Mouse (Mus musculus) embryo, embryonic 9.5 days (tissue): ENCODE measurements around the gene Zfpm1.

Experiments
- DNase-seq: peaks from one replicate; pipeline ENCODE4 v3.0.0-alpha.2; 2017; ENCODE audit errors: extremely low spot score

Zfpm1 gene

DNA sequence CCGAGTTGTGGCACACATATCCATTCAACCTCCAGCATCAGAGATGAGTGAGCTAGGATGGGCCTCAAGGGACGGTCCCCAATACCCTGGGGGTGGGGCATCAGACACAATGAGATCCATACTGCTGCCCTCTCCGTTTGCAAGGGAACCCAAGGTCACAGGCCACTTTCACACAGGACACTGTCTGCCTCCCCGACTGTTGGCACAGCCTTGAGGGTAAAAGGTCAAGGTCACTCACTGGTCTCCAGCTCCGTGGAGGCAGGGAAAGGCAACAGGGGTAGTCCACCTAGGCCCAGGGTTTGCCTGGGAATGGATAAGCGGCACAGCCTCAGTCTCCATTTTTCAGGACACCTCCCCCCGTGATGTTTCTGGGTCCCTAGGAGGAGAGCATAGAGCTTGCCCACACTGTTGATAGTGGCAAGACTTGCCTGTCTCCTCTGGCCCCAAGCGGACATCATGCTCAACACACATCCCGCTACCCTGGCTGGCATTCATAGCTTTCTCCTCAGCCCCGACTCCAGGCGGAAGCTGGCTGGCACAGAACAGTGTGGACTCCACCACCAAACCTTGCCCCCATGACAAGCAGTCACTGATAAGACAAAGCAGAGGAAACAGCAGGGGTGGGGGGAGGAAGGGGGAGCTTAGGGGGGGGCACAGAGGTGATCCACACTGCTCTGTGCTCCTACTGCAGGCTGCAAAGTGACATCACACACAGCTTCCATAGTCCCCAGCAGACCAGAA lies 7.1 kb upstream of the Zfpm1 start:
- DNase-seq: no peak

DNA sequence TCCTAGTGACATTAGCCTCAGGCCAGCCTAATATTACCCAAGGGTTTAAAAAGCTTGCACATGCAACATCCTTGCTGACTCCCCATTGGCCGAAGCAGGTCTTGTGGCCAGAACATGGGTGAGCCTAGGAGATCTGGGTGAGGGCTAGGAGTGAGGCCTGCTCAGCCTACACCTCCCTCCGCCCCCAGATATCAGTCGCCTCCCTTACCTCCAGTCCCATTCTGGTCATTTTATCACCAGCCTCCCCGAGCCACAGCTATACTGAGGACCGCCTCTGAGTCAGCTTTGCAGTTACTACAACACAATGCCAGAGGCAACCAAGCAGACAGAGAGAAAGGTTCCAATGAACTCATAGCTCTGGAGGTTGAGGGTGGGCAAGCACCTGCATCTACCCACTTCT lies 5.6 kb upstream of the Zfpm1 start:
- no peak for DNase-seq

DNA sequence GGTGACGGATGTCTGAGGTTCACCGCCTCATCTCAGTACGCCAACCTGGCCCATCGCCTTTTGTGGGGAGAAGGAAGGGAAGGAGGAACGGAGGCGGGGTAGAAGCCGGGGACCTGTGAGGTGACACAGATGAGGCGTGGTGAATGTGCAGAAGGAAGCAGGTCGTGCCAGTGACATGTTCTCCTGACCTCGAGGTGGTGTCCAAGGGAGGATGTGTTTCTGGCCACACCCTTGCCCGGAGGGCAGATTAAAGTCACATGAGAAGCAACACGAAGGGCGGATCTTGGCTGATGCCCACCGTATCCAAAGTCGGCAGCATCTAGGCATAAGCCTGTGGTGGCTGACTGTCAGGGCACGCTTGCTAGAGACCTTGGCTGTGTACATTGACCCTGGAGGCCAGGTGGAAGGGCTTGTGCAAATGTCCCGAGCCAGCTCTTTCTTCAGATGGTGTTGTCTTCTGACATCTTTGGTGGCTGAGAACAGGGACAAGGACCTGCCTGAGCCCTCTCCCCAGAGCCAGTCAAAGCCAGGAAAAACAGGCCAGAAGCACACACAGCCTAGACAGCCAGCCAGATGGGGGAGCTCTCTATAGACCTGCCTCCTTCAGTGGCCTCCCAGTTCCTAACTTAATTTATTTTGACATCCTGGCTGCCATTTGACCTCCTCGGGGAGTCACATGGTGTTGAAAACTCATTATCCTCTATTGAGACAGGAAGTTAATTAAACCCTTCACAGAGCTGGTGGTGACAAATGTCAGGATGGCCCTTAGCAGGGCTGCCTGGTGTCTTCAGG lies 4.5 kb upstream of the Zfpm1 start:
- peak; percentile 46 for DNase-seq

DNA sequence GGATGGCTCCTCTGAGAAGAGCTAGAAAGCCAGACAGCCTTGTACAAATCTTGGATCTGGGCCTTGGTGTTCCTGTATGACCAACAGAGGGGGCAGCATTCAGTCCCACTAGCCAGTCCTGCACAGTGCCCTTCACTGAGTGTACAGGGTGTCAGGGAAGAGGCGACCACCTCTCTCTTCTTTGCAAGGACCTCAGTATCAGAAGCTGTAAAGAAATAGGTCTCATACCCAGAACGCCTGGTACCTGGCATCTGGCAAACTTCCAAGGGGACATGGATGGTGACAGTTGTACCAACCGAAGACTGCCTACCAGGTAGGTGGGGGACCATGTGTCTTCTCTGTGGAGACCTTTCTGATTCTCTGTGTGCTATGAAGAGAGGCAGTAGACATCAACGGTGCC lies 1.8 kb upstream of the Zfpm1 start:
- no peak for DNase-seq

DNA sequence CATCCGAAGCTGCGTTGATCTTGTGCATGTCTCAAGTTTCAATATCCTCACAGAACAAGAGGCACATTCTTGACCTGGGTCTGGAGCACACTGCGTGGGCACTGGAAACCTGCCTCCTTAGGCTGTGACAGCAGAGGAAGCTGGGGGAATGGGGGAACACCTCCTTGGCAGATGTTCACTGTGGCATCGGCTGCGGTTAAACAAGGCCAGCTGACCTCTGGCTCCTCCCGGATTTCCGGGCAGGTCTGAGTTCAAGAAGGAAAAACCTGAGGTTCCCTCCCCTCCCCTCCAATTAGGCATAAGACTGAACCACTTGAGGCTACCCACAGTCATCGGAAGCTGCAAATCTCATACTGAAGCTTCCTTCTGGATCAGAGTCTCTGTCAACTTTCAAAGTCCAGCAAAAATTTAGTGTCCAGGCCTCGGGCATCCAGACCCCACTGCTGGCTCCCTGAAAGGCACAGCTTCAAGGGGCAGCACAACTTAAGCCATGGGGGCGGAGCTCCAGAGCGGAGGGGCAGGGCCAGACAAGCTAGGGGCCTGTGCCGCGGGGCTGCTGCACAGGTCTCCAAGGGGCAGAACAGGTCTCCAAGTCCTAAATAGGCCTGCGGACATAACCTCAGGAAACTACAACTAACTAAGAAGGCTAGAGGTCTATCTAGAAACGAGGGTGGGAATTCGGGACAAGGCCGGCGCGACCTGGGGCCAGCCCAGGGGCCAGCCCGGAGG lies 1.2 kb upstream of the Zfpm1 start:
- DNase-seq: no peak

DNA sequence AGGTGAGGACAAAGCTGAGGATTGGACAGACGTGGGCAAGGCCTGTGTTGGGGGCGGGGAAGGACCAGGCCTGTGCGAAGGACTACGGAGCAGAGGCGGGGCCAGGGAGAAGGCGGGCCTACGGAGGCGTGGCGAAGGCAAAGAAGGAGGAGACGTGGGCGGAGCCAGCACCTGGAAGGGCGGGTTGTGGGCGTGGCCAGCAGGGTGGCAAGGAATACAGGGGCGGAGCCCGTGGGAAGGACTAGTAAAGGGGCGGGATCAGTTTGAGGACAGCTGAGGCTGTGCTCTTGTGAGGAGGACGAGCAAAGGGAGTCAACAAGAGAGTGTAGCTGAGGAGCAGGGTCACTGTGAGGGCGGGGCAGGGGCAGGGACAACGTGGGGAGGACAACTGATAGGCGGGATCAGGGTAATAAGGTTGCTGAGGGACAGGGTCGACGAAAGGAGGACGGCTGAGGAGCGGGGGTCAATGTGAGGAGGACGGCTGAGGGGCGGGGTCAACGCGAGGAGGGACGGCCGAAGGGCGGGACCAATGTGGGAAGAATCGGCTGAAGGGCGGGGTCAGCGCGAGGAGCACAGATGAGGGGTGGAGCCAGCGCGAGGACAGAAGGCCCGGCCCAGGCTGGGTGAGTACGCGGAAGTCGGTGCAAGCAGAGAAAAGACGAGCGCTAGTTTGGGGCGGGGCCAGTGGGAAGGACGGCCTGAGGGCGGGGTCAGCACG lies 465 bp upstream of the Zfpm1 start:
- DNase-seq: peak; percentile 100

DNA sequence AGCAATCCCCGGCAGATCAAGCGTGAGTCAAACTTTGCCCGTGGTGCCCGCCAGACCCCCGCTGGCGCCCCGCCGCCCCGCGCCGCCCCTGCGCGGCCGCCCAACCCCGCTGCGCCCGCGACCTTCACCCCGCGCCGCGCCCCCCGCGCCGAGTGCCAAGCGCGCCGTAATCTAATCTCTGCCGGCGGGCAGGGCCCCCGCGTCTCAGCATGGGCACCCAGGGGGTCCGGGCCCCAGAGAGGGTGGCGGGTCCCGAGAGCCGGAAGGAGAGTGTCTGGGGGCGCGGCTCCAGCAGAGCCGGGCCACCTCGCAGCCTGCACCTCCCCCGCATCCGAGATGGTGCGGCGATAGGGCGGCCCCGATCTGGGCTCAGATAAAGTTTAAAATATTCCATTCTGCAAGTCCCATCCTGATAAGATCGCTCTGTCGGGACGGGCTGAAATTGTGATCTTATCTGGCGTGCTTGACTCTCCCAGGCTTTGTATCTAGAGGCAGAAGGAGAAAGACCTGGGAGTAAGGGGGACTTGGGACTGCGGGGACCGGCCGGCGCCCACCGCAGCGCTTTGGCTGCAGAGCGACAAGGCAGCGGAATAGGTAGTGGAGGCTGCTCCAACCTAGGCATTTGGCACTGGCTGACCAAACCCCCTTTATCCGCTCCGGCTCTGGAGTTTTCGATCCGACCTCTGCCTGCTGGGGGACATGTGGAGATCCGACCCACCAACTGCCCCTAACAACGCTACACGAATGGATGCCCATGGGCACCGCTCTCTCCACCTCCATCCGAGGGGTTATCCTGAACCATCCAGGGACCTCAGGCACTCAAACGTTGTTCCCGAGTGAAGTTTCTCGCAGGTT lies 787 bp downstream of the Zfpm1 start:
- DNase-seq: peak; percentile 57

DNA sequence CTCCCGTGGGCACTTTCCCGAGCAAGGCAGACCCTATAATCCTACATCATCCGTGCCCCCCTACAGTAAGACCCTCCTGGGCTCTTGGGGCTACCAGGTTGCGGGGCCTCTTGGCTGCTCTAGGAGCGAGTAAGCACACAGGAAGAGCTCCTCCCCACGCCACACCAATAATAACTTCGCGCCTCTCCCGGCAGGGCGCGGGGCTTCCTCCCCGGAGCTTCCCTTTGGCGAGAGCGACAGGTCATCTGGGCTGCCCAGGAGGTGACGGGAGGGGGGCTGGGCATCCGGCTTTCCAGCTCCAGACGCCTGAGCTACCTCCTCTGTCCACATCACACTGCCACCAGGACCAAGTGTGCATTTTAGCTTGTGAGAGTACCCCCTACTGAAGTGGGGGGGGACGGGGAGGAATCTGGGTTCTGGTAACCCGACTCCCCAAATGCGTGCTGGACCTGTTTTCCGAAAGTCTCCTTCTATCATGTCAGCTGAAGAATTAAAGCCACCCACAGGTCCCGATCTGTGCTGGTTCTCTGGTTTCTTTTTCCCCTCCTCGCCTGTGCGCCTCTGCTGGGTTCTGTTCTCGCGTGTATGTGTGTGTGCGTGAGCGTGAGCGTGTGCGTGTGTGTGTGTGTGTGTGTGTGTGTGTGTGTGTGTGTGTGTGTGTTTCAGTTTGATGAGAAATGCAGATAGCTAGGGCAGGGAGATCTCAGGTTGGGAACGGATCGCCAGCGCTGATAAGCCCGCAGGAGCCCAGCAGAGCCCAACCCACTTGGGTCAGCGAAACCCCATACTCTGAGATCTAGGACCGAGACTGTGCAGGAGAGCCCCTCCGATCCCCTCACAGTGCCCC lies 1.6 kb downstream of the Zfpm1 start:
- DNase-seq: peak; percentile 66

DNA sequence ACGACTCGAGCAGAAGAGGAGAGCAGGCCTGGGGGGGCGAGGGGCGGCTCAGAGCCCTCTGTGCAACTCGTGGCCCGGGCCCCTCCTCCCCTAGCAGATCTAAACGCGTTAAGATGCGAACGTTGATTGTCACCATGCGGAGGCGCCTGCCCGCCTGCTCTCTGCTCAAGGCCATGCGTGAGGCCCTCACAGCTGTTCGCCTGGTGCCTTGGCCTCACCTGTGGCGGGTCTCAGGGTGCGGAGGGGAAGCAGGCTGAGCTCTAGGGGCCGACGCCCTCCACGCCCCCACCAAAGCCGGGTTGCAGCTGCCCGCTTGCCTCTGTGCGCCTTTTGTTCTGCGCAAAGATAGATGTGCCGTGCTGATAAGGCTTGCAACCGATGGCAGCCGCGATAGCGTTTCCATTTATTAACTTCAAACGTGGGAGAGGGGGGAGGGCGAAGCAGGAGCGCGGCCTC lies 2.3 kb downstream of the Zfpm1 start:
- peak; percentile 75 for DNase-seq

DNA sequence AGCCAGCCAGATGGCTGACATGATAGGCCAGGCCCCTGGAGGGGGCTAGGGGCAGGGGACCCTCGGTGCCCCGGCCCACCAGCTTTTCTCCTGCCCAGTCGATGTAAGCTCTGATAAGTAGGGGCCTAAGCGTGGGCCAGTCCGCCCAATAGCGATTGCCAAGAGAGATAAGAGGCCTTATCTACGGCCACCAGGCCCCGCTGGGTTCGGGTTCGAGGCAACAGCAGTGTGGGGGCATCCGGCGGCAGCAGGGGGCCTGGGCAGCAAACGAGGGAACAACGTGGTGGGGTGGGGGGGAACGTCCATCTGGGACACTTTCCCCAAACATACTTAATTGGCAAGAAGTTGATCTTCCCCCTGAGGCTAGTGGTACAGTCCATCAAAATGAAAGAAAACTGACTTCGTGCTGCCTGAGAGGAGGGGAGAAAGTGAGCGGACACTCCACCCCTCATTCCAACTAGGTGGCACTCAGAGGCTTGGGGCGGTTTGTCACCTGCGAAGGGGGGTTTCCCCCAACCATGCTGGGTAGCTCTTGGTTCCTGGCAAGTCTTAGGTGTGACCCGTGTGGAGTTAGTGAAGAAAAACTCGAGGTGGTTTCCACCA lies 2.8 kb downstream of the Zfpm1 start:
- DNase-seq: peak; percentile 64

DNA sequence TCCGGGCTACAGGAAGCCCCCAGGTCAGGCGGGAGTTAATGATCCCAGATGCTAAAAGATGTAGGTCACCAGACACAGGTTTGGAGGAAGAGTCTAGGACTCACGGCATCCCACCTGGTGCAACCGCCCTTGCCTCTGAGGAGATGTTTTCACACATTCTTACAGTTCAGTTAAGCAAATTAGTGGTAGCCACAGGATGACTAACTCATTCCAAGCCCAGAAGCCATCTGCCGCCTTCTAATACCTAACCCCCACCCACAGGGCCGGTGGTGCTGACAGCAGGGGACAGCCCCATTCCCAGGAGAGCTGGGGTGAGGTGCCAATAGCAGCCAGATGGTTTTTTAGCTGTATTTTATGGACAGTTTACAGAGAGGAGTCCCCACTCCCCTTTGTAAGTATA lies 3.8 kb downstream of the Zfpm1 start:
- no peak for DNase-seq

DNA sequence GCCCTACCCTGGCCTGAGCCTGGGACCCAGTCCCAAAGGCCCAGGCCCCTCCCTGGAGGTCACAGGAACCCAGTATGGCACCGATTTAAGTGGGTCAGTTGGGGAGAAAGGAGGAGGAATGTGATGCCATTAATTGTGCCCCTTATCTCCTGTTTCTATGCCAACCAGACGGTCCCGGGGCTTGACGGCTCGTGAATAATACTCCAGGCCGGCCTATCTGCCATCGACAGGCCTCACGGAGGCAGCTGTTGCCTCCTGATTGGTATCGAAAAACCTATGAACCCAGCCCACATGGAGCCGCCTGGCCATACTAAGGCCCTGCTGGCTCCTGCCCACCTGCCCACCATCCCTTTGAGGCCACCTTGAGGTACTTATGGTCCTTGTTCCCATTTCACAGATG lies 5.0 kb downstream of the Zfpm1 start:
- DNase-seq: no peak

DNA sequence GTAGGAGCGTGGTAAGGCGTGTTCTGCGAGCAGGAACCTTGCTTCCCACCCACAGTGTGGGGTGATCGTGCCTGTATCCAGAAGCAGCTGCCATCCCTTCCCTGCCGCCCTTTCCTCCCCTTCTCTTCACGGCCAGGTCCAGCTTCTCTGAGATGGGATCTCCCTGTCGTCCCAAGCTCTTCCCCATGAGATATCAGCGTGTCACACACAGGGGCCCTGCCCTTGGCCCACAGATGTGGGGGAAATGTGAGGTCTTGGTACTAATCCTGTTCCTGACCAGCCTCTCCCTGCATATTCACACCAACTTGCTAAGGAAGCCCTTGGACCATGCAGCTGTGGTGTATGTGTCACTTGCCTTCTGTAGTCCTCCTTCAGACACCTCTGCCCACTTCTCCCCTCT lies 5.8 kb downstream of the Zfpm1 start:
- no peak for DNase-seq

DNA sequence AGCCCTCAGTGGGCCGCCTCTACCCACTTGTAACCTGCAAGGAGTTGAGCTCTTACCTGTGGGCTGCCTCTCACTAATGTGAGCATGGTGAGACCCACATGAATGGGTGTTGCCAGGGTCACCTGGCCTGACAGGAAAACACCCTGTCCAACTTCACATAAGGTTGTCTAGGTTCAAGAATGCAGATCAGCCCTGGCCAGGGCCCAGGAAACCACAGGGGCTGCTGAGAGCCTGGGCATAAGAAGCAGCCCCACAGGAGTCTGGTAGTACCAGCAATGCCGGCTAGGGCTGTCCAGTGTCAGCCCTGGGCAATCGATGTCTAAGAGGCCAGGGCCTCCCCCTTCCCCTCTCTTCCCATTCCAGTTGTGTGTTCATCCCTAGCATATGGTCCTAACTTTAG lies 6.4 kb downstream of the Zfpm1 start:
- no peak for DNase-seq

DNA sequence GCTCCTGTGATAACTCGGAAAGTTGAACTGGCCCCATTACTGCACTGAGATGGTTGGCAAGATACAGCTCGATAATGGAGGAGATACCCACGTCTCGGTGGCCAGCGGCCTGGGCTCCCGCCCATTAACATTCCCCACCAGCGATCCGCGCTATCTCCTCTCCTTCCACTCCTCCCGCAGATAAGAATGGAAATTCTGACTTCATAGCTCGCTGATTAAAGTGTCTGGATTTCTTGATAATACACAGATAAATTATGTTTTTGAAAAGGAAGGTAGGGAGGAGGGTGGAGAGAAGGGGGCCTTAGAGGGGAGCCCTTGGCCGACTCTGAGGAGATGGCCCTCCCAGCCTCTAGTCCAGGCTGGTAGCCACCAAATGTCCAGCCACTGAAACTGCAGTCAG lies 9.1 kb downstream of the Zfpm1 start:
- no peak for DNase-seq

DNA sequence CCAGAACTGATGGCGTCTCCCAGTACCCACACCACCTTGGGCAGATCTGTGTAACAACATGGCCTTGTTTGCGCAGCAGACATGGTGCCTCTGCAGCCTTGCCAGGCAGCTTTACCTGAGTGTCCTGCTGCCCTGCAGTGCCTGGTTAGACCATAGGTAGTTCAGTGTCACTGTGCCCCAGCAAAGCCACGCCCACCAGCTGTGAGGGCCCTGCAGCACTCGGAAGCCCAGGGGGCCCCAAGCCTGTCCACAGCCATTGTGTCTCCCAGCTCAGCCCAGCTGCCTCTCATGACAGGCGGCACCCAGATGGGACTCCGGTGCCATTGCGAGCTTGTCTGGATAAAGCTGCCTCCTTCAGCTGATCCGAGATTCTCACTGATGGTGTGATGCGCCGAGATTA lies 9.6 kb downstream of the Zfpm1 start:
- DNase-seq: no peak

DNA sequence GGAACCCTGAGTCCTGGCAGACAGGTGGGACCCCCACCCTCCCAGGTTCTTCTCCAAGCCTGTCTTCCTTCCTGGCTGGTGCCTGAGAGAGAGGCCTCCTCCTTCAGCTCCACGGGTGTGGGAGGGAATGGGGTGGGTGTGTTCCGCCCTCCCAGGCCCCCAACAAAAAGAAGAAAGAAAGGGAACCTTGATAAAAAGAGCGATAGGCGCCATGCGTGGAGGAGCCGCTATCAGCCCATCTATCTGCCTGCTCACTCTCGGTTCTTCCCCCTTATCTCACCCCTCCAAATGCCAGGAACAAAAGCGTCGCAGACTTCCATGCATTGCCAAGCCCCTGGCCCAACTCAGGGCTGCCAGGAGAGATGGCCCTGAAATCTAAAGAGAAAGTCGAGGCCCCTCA lies 11.5 kb downstream of the Zfpm1 start:
- DNase-seq: no peak

DNA sequence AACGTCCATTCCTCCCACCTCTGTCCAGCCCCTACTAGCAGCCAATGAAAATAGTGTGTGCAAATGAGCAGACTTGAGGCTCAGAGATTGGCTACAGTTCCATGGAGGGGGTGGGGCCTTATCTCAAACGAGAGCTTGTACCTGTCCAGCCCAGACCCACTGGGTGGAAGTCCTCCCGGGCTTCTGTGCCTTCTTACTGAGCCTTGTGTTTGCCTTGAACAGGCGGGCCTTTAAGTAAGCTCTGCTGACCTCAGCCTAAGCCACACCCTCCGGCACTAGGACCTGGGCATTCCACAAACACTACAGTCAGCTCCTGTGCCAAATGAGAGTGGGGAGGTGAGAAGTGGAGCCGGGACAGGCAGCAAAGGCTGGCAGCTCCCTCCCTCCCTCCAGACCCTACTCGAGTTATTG lies 12.3 kb downstream of the Zfpm1 start:
- peak; percentile 77 for DNase-seq

DNA sequence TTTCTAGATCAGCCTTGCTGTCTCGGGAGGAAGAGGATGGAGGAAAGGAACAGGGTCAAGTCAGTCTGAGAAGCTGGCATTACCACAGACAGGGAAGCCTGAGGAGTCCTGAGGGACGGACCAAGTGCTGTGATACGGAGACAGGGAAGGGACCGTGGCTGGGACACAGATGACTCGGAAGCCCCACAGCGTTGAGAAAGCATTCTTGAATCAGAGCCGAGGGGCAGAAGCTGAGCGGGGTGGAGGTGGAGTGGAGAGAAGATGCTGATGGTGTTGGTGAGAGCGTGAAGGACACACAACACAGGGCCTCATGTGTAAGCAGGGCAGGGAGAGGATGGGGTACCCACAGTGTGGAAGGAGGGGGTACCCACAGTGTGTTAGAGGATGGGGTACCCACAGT lies 13.4 kb downstream of the Zfpm1 start:
- no peak for DNase-seq
